Mouse (Mus musculus): Measurements from ENCODE around the gene Cspg5. TPM values are rescaled to one million over a fixed set of nuclear protein-coding genes. Genes with fewer than 3 reads are reported as not detected.

The Cspg5 gene
- polyA plus RNA-seq, 1 experiment from 2014 or later: 0.66 TPM

- ATAC-seq (replicated peaks; ENCODE audit: insufficient number of reproducible peaks, low FRiP score, low TSS enrichment): no peak
- Histone ChIP-seq H3K4me1 (ENCODE audit: control insufficient read depth, insufficient read depth, low read length) (no peaks in the 10 kb centered on the region), H3K9me3 (replicated peaks; ENCODE audit: control insufficient read depth, low read length) (no peaks in the 10 kb centered on the region), H3K27me3 (ENCODE audit: control insufficient read depth, insufficient read depth, low read length) (no peaks in the 10 kb centered on the region), H3K9ac (ENCODE audit: low read depth, low read length) (no peak overlapping the region), H3K36me3 (ENCODE audit: control insufficient read depth, insufficient read depth, low read length) (no peaks in the 10 kb centered on the region), H3K4me2 (no peak overlapping the region), H3K27ac (ENCODE audit: low read depth, low read length) (no peak overlapping the region), H3K4me3 (ENCODE audit: low read depth, low read length) (no peak overlapping the region)
- 79% methylated on average over 13 of the region's 13 CpGs for WGBS (ENCODE audit: insufficient replicate concordance)
These were observed 50.4 kb downstream of the Cspg5 start for GRCm38 (mm10) chr9:110293873-110294415.

GRCm38 (mm10) chr9:110294786-110295185 is 51.2 kb downstream of the Cspg5 start:
- Histone ChIP-seq H3K9me3 (replicated peaks; ENCODE audit: control insufficient read depth, low read length) (no peaks in the 10 kb centered on the region), H3K4me3 (ENCODE audit: low read depth, low read length) (no peak overlapping the region), H3K4me1 (ENCODE audit: control insufficient read depth, insufficient read depth, low read length) (no peaks in the 10 kb centered on the region), H3K4me2 (no peak overlapping the region), H3K9ac (ENCODE audit: low read depth, low read length) (no peak overlapping the region), H3K27ac (ENCODE audit: low read depth, low read length) (no peak overlapping the region), H3K36me3 (ENCODE audit: control insufficient read depth, insufficient read depth, low read length) (no peaks in the 10 kb centered on the region), H3K27me3 (ENCODE audit: control insufficient read depth, insufficient read depth, low read length) (no peaks in the 10 kb centered on the region)
- ATAC-seq (replicated peaks; ENCODE audit: insufficient number of reproducible peaks, low FRiP score, low TSS enrichment): no peak
- 38% methylated on average over 3 of the region's 3 CpGs for WGBS (ENCODE audit: insufficient replicate concordance)

- no peak for ATAC-seq (replicated peaks; ENCODE audit: insufficient number of reproducible peaks, low FRiP score, low TSS enrichment)
- Histone ChIP-seq H3K27me3 (ENCODE audit: control insufficient read depth, insufficient read depth, low read length) (no peaks in the 10 kb centered on the region), H3K9ac (ENCODE audit: low read depth, low read length) (no peak overlapping the region), H3K27ac (ENCODE audit: low read depth, low read length) (no peak overlapping the region), H3K4me2 (no peak overlapping the region), H3K4me1 (ENCODE audit: control insufficient read depth, insufficient read depth, low read length) (no peaks in the 10 kb centered on the region), H3K36me3 (ENCODE audit: control insufficient read depth, insufficient read depth, low read length) (no peaks in the 10 kb centered on the region), H3K9me3 (replicated peaks; ENCODE audit: control insufficient read depth, low read length) (no peaks in the 10 kb centered on the region), H3K4me3 (ENCODE audit: low read depth, low read length) (no peak overlapping the region)
- WGBS (ENCODE audit: insufficient replicate concordance): 5% methylated on average over 5 of the region's 5 CpGs
These were observed 53.5 kb downstream of the Cspg5 start for GRCm38 (mm10) chr9:110296867-110297627.

- Histone ChIP-seq H3K9ac (ENCODE audit: low read depth, low read length) (peak overlapping the region; percentile 84), H3K27ac (ENCODE audit: low read depth, low read length) (peak overlapping the region; percentile 87), H3K4me1 (ENCODE audit: control insufficient read depth, insufficient read depth, low read length) (0 out of 2 replicates have a peak, but pooled peaks cover 3% of the 10 kb centered on the region), H3K4me2 (peak overlapping the region; percentile 82), H3K36me3 (ENCODE audit: control insufficient read depth, insufficient read depth, low read length) (no peaks in the 10 kb centered on the region), H3K9me3 (replicated peaks; ENCODE audit: control insufficient read depth, low read length) (no peaks in the 10 kb centered on the region), H3K27me3 (ENCODE audit: control insufficient read depth, insufficient read depth, low read length) (no peaks in the 10 kb centered on the region), H3K4me3 (ENCODE audit: low read depth, low read length) (peak overlapping the region; percentile 58)
- 7% methylated on average over 4 of the region's 4 CpGs for WGBS (ENCODE audit: insufficient replicate concordance)
- ATAC-seq (replicated peaks; ENCODE audit: insufficient number of reproducible peaks, low FRiP score, low TSS enrichment): no peak
These were observed 60.9 kb downstream of the Cspg5 start for GRCm38 (mm10) chr9:110304516-110304915.

- Histone ChIP-seq H3K36me3 (ENCODE audit: control insufficient read depth, insufficient read depth, low read length) (0 out of 2 replicates have a peak, but pooled peaks cover 2% of the 10 kb centered on the region), H3K4me3 (ENCODE audit: low read depth, low read length) (peak within 1 kb of the TSS; percentile 58), H3K9me3 (replicated peaks; ENCODE audit: control insufficient read depth, low read length) (no peaks in the 10 kb centered on the region), H3K4me2 (peak within 1 kb of the TSS; percentile 82), H3K4me1 (ENCODE audit: control insufficient read depth, insufficient read depth, low read length) (0 out of 2 replicates have a peak, but pooled peaks cover 3% of the 10 kb centered on the region), H3K9ac (ENCODE audit: low read depth, low read length) (peak within 1 kb of the TSS; percentile 84), H3K27me3 (ENCODE audit: control insufficient read depth, insufficient read depth, low read length) (no peaks in the 10 kb centered on the region), H3K27ac (ENCODE audit: low read depth, low read length) (peak within 1 kb of the TSS; percentile 87)
- ATAC-seq (replicated peaks; ENCODE audit: insufficient number of reproducible peaks, low FRiP score, low TSS enrichment): peak; percentile 95
- WGBS (ENCODE audit: insufficient replicate concordance): under 1% methylated on average over 46 of the region's 46 CpGs
These were observed 61.5 kb downstream of the Cspg5 start, which contains the start of gene Elp6 for GRCm38 (mm10) chr9:110304969-110305651. Elp6 (plus strand) TSS chr9:110305173.

DNA sequence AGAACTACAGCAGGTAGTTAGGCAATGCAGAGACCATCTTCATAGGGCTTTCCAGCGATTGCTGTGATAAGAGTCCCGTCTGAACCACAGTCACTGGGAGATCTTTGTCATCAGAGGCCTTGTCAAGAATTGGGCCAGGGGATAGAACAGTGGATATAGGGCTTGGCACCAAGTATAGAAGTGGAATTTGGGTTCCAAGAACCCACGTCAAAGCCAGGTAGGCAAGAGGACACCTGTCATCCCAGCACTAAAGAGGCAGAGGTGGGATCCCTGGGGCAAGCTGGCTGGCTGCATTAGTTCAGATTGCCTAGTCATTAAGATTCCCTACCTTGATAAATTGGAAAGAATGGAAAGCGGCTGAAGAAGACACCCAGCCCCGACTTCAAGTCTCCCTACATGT is 62.8 kb downstream of the Cspg5 start:
- Histone ChIP-seq H3K27me3 (ENCODE audit: control insufficient read depth, insufficient read depth, low read length) (no peaks in the 10 kb centered on the region), H3K27ac (ENCODE audit: low read depth, low read length) (no peak overlapping the region), H3K9ac (ENCODE audit: low read depth, low read length) (no peak overlapping the region), H3K9me3 (replicated peaks; ENCODE audit: control insufficient read depth, low read length) (no peaks in the 10 kb centered on the region), H3K36me3 (ENCODE audit: control insufficient read depth, insufficient read depth, low read length) (peaks cover 5% of the 10 kb centered on the region; the same call in 1 of the 2 replicates), H3K4me3 (ENCODE audit: low read depth, low read length) (no peak overlapping the region), H3K4me1 (ENCODE audit: control insufficient read depth, insufficient read depth, low read length) (0 out of 2 replicates have a peak, but pooled peaks cover 3% of the 10 kb centered on the region), H3K4me2 (peak overlapping the region; percentile 82; the same call in 1 of the 2 replicates)
- WGBS (ENCODE audit: insufficient replicate concordance): 86% methylated on average over 5 of the region's 5 CpGs
- ATAC-seq (replicated peaks; ENCODE audit: insufficient number of reproducible peaks, low FRiP score, low TSS enrichment): no peak

Small RNA genes lying within 50 kb of the gene (microRNA-seq; reads per million reads assigned to microRNA genes)
- 189 reads per million, percentile 70 among the genes with 10 or more reads in this experiment for gene Mir6236 (ENCODE audit: borderline number of aligned reads)

Other genes with a start within 250 kb of the Cspg5 start
- 59.1 and 112 TPM in 2 replicates for gene Smarcc1, start 126.1 kb upstream of the Cspg5 start, polyA plus RNA-seq (2014; fragmentation: Nextera tagmentation; extraction: Ambion mirVana)
- 107 and 108 TPM in 2 replicates for gene Dhx30, start 126.0 kb upstream of the Cspg5 start, polyA plus RNA-seq (2014; fragmentation: Nextera tagmentation; extraction: Ambion mirVana)
- 17.4 and 18.7 TPM in 2 replicates for gene Elp6, start 61.4 kb downstream of the Cspg5 start, polyA plus RNA-seq (2014; fragmentation: Nextera tagmentation; extraction: Ambion mirVana)
- 14.4 and 16.0 TPM in 2 replicates for gene Scap, start 89.5 kb downstream of the Cspg5 start, polyA plus RNA-seq (2014; fragmentation: Nextera tagmentation; extraction: Ambion mirVana)
- 11.7 and 14.1 TPM in 2 replicates for gene Ptpn23, start 164.4 kb downstream of the Cspg5 start, polyA plus RNA-seq (2014; fragmentation: Nextera tagmentation; extraction: Ambion mirVana)
- gene Ngp, start 176.0 kb downstream of the Cspg5 start, polyA plus RNA-seq (2014; fragmentation: Nextera tagmentation; extraction: Ambion mirVana): 0.42 and 1.6 TPM in 2 replicates
- 7.9 and 10.2 TPM in 2 replicates for gene Klhl18, start 232.9 kb downstream of the Cspg5 start, polyA plus RNA-seq (2014; fragmentation: Nextera tagmentation; extraction: Ambion mirVana)
- gene Kif9, start 233.2 kb downstream of the Cspg5 start, polyA plus RNA-seq (2014; fragmentation: Nextera tagmentation; extraction: Ambion mirVana): 0.27 and 0.65 TPM in 2 replicates

Measured in heart, embryonic 11.5 days (tissue).